25 mouse cellular contexts compared by ENCODE assay signal in genomic region chr1:52373817-52374216, GRCm38 (mm10).
"Had no signal": no experiment of that assay in that cellular context is flagged by ENCODE, and none has a peak within 500 bp of the region (broad histone marks: within the 10 kb centered on the region; RNA-seq: fewer than 3 reads in every experiment).

No protein-coding gene starts in this region.

- H3K36me3 ChIP-seq: heart, embryonic 13.5 days; heart, embryonic 15.5 days; hindbrain, embryonic 13.5 days; hindbrain, embryonic 15.5 days; kidney, embryonic 15.5 days; limb, embryonic 12.5 days; liver, embryonic 12.5 days; liver, embryonic 15.5 days had no signal

- H3K27me3 ChIP-seq: heart, embryonic 13.5 days; heart, embryonic 15.5 days; hindbrain, embryonic 13.5 days; hindbrain, embryonic 15.5 days; kidney, embryonic 15.5 days; limb, embryonic 12.5 days; liver, embryonic 12.5 days; liver, embryonic 15.5 days had no signal

- H3K4me2 ChIP-seq: heart, embryonic 11.5 days; heart, embryonic 13.5 days; heart, embryonic 15.5 days; hindbrain, embryonic 13.5 days; hindbrain, embryonic 15.5 days; kidney, embryonic 15.5 days; limb, embryonic 12.5 days; liver, embryonic 12.5 days; liver, embryonic 15.5 days had no signal

- H3K9me3 ChIP-seq: heart, embryonic 13.5 days; heart, embryonic 15.5 days; hindbrain, embryonic 13.5 days; hindbrain, embryonic 15.5 days; kidney, embryonic 15.5 days; limb, embryonic 12.5 days; liver, embryonic 12.5 days; liver, embryonic 15.5 days had no signal

- H3K9ac ChIP-seq: heart, embryonic 13.5 days; heart, embryonic 15.5 days; hindbrain, embryonic 13.5 days; hindbrain, embryonic 15.5 days; kidney, embryonic 15.5 days; limb, embryonic 12.5 days; liver, embryonic 12.5 days; liver, embryonic 15.5 days had no signal

- H3K4me3 ChIP-seq: heart, embryonic 13.5 days; heart, embryonic 15.5 days; hindbrain, embryonic 13.5 days; hindbrain, embryonic 15.5 days; kidney, embryonic 15.5 days; limb, embryonic 12.5 days; liver, embryonic 12.5 days; liver, embryonic 15.5 days had no signal

- H3K27ac ChIP-seq: heart, embryonic 13.5 days; heart, embryonic 15.5 days; hindbrain, embryonic 13.5 days; hindbrain, embryonic 15.5 days; hindbrain, postnatal 0 days; kidney, embryonic 15.5 days; kidney, postnatal 0 days; limb, embryonic 12.5 days; liver, embryonic 12.5 days; liver, embryonic 15.5 days had no signal

- H3K4me1 ChIP-seq: heart, embryonic 13.5 days; heart, embryonic 15.5 days; hindbrain, embryonic 13.5 days; hindbrain, embryonic 15.5 days; kidney, embryonic 15.5 days; limb, embryonic 12.5 days; liver, embryonic 12.5 days; liver, embryonic 15.5 days had no signal

- ATAC-seq: hindbrain, postnatal 0 days; intestine, embryonic 16.5 days; liver, embryonic 12.5 days had no signal

- DNase-seq: gastrocnemius, postnatal 14 days; gastrocnemius, postnatal 36 days; heart, adult 18-20 months; heart, postnatal 14 days; heart, postnatal 36 days; kidney, adult 11 months; kidney, adult 2 months; kidney, adult 9 months; kidney, postnatal 14 days; kidney, postnatal 36 days; layer of hippocampus, adult 9-11 months; layer of hippocampus, postnatal 36 days; left cerebral cortex, postnatal 4 days had no signal
